Mouse (Mus musculus) intestine, embryonic 15.5 days (tissue): ENCODE measurements around the gene Hand1. TPM values are rescaled to one million over a fixed set of nuclear protein-coding genes. Genes with fewer than 3 reads are reported as not detected.

Experiments used
- ATAC-seq: fragments of 200-750 bp; cut with Nextera tagmentation; 2 replicates; pipeline ENCODE4 v1.8.0; 2017; ENCODE audit warnings: moderate TSS enrichment, moderate library complexity
- H3K27ac ChIP-seq: fragments of 300-500 bp; sonication (generic); 2 replicates; pipeline ENCODE4 v1.5.1; 2015; ENCODE audit warnings: mild to moderate bottlenecking, inconsistent platforms
- H3K27me3 ChIP-seq: fragments of 300-500 bp; sonication (generic); replicated peaks from 2 replicates; pipeline ENCODE4 v1.6.1; 2015; ENCODE audit warnings: inconsistent platforms
- H3K36me3 ChIP-seq: fragments of 300-500 bp; sonication (generic); 2 replicates; pipeline ENCODE4 v1.6.1; 2015; ENCODE audit warnings: inconsistent platforms
- H3K4me1 ChIP-seq: fragments of 300-500 bp; sonication (generic); replicated peaks from 2 replicates; pipeline ENCODE4 v1.6.1; 2015; ENCODE audit warnings: inconsistent platforms
- H3K4me2 ChIP-seq: fragments of 300-500 bp; sonication (generic); replicated peaks from 2 replicates; pipeline ENCODE4 v1.6.1; 2015; ENCODE audit warnings: mild to moderate bottlenecking, inconsistent platforms
- H3K4me3 ChIP-seq: fragments of 300-500 bp; sonication (generic); replicated peaks from 2 replicates; pipeline ENCODE4 v1.5.1; 2015; ENCODE audit warnings: inconsistent platforms
- H3K9ac ChIP-seq: fragments of 300-500 bp; sonication (generic); 2 replicates; pipeline ENCODE4 v1.6.1; 2015; ENCODE audit warnings: inconsistent platforms
- H3K9me3 ChIP-seq: fragments of 300-500 bp; sonication (generic); 2 replicates; pipeline ENCODE4 v1.6.1; 2016; ENCODE audit warnings: inconsistent platforms
- WGBS: fragments of 180-500 bp; shearing (Covaris S2); methylation state at CpG from one replicate; pipeline ENCODE4 v1.1.7; 2015; 5-methylcytosine and 5-hydroxymethylcytosine counted together
- polyA plus RNA-seq: library from polyadenylated mRNA; unstranded; fragments of >200 nt; fragmentation: Nextera tagmentation; extraction: Ambion mirVana; gene quantifications from 2 replicates; pipeline ENCODE4 v1.2.1, GENCODE M21; 2015

The Hand1 gene
- 25.9 and 27.5 TPM in 2 replicates for polyA plus RNA-seq

DNA sequence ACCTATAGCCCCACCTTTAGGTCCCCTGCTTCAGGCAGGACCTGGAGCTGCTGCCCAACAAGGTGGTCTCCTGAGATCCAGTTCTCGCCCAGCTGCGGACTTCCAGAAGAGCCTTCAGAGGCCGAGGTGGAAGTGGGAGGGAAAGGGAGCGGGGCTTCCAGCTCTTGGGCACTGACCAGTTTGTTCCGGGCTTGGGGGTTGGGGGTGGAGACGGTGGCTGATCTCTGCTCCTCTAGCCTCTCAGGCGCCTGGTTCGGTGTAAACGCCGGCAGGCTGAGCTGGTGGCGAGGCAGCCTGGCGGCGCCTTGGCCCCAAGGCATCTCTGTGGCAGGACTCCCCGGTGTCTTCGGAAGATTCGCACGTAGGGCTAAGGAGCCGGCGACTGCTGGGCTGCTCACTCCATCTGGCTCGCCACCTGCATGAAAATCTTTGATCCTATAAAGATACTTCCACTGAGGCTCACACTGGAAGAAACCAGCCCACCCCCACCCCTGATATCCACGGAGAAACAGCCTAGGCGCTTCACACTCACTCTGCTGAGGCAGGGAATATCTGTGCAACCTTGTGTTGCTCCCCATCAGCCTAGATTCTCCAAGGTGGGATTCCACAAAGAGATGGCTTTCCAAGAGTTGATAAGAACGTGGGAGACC lies at the start of gene Hand1:
TSS of gene Hand1 (minus strand) at position 267 of the 650 bp plus-strand sequence.
- Histone ChIP-seq H3K27ac (peak within 1 kb of the TSS; percentile 76), H3K9ac (peak within 1 kb of the TSS; percentile 50), H3K9me3 (no peaks in the 10 kb centered on the region), H3K36me3 (no peaks in the 10 kb centered on the region), H3K27me3 (peaks cover 73% of the 10 kb centered on the region), H3K4me3 (peak within 1 kb of the TSS; percentile 44), H3K4me2 (peak within 1 kb of the TSS; percentile 73), H3K4me1 (peaks cover 19% of the 10 kb centered on the region)
- ATAC-seq, result no peak
- 35% methylated on average over 23 of the region's 23 CpGs for WGBS

DNA sequence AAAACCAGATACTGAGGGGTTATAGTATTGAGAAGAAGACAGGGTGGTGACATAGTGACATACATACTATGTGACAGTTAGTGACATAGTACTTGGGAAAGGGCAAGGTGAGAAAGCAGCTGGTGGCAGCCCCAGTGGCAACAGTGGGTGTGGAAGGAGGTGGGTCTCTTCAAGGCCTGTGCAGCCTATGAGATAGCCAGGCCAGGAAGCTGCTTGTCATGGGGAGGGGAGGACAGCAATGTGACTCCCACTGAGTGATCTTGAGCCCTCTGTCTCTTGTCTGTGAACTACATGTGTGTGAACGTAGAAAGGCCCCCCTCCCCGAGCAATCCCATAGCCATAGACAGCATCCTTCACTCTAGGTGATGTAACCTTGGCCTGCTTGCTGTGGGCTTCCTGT lies 43.5 kb upstream of the Hand1 start:
- no peak overlapping the region for H3K4me2 ChIP-seq
- H3K4me1 ChIP-seq, result no peaks in the 10 kb centered on the region
- no peaks in the 10 kb centered on the region for H3K36me3 ChIP-seq
- no peak overlapping the region for H3K9ac ChIP-seq
- ATAC-seq, result no peak
- H3K9me3 ChIP-seq, result no peaks in the 10 kb centered on the region
- H3K4me3 ChIP-seq, result no peak overlapping the region
- H3K27me3 ChIP-seq, result no peaks in the 10 kb centered on the region
- H3K27ac ChIP-seq, result no peak overlapping the region
- WGBS, result 72% methylated on average over 2 of the region's 2 CpGs

DNA sequence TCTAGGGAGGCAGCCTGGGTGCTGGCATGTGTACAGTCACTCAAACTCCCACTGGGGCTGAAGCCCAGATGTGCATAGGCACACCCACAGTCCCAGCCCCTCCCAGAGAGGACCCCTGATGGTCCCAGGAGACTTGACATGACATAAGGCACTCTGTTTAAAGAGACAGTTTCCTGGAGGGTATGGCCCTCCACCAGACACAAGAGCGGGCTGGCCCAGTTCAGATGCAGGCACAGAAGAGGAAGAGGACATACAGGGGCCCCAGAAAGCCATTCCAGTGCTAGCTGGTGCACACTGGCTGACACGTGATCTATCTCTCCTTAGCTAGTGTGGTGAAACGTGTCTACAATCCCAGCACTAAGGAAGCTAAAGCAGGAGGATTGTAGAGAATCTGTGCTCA lies 40.4 kb upstream of the Hand1 start:
- H3K4me1 ChIP-seq, result 0 out of 2 replicates have a peak, but pooled peaks cover 3% of the 10 kb centered on the region
- WGBS, result 46% methylated on average over 3 of the region's 3 CpGs

DNA sequence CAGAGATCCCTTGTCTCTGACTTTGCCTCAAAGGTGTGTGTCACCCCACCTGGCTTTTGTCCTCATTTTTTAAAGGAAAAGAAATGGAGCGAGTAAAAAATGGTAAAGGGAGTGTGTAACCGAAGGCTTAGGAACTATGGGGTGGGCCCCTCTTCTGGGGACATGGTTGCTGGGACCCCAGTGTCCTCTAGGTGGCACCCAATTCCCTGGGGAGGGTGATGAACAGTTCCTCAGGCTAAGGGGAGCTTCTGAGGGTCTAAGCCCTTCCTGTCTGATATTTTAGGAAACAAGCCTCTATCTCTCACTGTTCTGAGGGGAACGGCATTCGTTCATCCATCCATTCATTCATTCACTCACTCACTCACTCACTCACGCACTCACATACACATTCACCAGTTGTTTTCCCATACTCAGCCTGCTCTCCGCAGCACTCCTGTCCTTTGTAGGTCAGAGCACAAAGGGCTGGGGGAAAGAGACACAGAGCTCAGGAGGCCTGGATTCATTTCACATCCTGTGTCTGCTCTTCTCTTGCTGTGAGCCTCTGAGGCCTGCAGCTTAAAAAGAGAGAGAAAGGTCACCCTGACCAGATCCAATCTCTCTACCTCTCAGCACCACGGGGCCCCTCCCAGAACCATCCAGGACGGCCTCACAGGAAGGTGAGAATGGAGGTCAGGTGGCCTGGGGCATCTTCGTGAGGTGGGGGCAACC lies 36.3 kb upstream of the Hand1 start:
- Histone ChIP-seq H3K36me3 (no peaks in the 10 kb centered on the region), H3K9ac (no peak overlapping the region), H3K9me3 (no peaks in the 10 kb centered on the region), H3K27ac (no peak overlapping the region), H3K4me3 (no peak overlapping the region), H3K4me2 (no peak overlapping the region), H3K4me1 (peaks cover 9% of the 10 kb centered on the region; the same call in 1 of the 2 replicates), H3K27me3 (no peaks in the 10 kb centered on the region)
- WGBS, result 44% methylated on average over 9 of the region's 9 CpGs
- no peak for ATAC-seq

More for the DNA sequence above, 40.4 kb upstream of the Hand1 start:
- Histone ChIP-seq H3K9ac (no peak overlapping the region), H3K27ac (no peak overlapping the region), H3K9me3 (no peaks in the 10 kb centered on the region), H3K4me2 (no peak overlapping the region), H3K27me3 (no peaks in the 10 kb centered on the region), H3K4me3 (no peak overlapping the region), H3K36me3 (no peaks in the 10 kb centered on the region)
- no peak for ATAC-seq

DNA sequence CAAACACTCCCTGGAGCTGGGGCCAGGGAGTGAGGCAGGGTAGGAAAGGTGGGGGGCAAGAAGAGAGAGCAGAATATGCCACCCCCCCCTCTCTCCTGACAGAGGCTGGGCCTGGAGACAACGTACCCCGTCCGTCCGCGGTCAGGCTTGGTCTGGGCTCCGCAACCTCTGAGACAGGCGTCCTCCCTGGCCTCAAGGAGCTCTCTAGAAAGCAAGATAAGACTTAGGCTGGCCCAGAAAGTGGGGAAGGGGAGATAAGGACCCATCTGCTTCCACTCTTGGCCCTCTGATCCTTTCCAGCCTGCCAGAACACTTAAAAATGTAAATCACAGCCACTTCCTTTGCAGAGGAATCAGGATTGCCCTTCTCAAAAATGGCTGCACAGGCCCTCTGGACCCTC lies 33.8 kb upstream of the Hand1 start:
- H3K27ac ChIP-seq, result peak overlapping the region; percentile 51; the same call in 1 of the 2 replicates
- H3K4me3 ChIP-seq, result no peak overlapping the region
- no peak overlapping the region for H3K9ac ChIP-seq
- H3K36me3 ChIP-seq, result no peaks in the 10 kb centered on the region
- H3K4me1 ChIP-seq, result peaks cover 13% of the 10 kb centered on the region; the same call in 1 of the 2 replicates
- no peak for ATAC-seq
- H3K4me2 ChIP-seq, result no peak overlapping the region
- WGBS, result 27% methylated on average over 7 of the region's 7 CpGs
- no peaks in the 10 kb centered on the region for H3K27me3 ChIP-seq
- H3K9me3 ChIP-seq, result no peaks in the 10 kb centered on the region

DNA sequence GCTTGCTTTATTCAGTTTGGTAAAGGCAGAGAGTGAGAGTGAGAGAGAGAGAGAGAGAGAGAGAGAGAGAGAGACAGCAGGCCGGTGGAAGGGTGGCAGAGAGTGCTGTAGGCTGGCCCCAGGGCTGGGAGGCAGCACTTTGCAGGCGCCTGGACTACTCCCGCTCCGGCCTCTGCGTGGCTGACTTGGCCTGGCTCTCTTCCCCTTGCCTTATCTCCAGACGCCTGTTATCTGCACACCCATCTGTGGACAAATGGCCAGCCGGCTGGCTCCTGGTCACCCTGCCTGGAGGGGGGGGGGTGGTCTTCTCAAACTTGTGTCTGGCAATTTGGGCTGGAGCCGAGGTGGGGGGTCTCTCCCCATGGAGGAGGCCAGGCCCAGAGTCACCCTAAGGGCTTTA lies 32.0 kb upstream of the Hand1 start:
- Histone ChIP-seq H3K27ac (no peak overlapping the region), H3K27me3 (no peaks in the 10 kb centered on the region), H3K36me3 (no peaks in the 10 kb centered on the region), H3K9ac (no peak overlapping the region), H3K4me2 (no peak overlapping the region), H3K4me1 (peaks cover 9% of the 10 kb centered on the region; the same call in 1 of the 2 replicates), H3K9me3 (no peaks in the 10 kb centered on the region), H3K4me3 (no peak overlapping the region)
- 37% methylated on average over 8 of the region's 8 CpGs for WGBS
- ATAC-seq, result no peak

DNA sequence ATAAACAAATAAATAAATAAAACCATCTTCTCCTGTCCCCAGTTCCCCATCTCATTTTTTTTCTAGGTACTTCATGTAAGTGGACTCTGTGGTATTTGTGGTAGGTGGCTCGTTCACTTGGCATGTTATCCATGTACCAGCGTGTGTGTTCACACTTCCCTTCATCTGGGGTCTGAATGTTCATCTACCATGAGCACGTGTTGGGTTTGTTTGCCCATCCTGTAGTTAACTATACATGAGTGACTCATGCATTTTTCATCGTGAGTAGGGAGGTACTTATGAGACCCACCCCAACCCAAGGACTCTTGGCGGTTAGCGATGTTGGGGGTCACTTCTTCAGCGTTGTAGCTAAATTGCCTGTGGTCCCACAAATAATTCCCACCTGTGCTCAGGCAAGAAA lies 29.5 kb upstream of the Hand1 start:
- H3K9me3 ChIP-seq, result no peaks in the 10 kb centered on the region
- ATAC-seq, result no peak
- no peaks in the 10 kb centered on the region for H3K27me3 ChIP-seq
- no peaks in the 10 kb centered on the region for H3K36me3 ChIP-seq
- peaks cover 9% of the 10 kb centered on the region; the same call in 1 of the 2 replicates for H3K4me1 ChIP-seq
- no peak overlapping the region for H3K4me2 ChIP-seq
- H3K27ac ChIP-seq, result no peak overlapping the region
- no peak overlapping the region for H3K4me3 ChIP-seq
- no peak overlapping the region for H3K9ac ChIP-seq
- WGBS, result 85% methylated on average over 7 of the region's 7 CpGs

DNA sequence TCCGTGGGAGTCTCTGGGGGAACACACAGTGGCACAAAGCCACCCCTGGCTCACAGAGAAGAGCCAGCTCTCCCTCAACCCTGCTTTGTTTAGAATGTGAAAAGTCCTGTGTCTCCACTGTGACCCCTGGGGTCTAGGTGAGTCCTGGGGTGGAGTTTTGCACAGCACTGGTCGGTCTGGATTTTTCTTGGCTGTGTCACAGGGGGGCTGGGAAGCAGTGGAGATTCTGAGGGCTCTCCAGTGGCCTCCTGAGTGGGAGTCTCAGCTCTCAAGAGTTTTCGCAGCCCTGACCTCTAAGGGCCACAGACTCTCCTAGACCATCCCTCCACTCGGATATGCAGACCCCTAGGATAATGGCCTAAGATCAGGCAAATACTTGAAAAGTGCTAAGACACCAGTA lies 25.1 kb upstream of the Hand1 start:
- Histone ChIP-seq H3K36me3 (no peaks in the 10 kb centered on the region), H3K4me2 (no peak overlapping the region), H3K27ac (no peak overlapping the region), H3K9ac (no peak overlapping the region), H3K4me3 (no peak overlapping the region), H3K27me3 (no peaks in the 10 kb centered on the region), H3K4me1 (no peaks in the 10 kb centered on the region), H3K9me3 (no peaks in the 10 kb centered on the region)
- WGBS, result 41% methylated on average over 4 of the region's 4 CpGs
- no peak for ATAC-seq

DNA sequence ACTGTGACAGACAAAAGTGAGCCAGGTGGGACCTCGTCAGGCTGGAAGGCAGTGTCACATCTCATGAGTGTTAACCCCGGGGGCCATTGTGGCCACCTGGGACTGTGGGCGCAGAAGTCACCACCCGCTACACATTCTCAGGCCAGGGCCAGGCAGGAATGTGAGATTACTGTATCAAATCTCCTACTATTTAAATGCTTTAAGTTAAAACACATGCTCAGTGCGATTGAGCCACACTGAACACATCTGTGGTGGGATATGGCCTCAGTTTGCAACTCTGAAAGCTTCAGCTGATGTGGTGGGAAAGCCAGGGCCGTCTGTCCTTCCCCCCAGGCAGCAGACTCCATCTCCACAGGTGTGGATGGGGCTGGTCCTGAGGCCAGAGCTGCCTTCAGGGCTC lies 21.0 kb upstream of the Hand1 start:
- no peak overlapping the region for H3K27ac ChIP-seq
- H3K9me3 ChIP-seq, result no peaks in the 10 kb centered on the region
- H3K36me3 ChIP-seq, result no peaks in the 10 kb centered on the region
- no peaks in the 10 kb centered on the region for H3K27me3 ChIP-seq
- 77% methylated on average over 6 of the region's 6 CpGs for WGBS
- no peak for ATAC-seq
- no peak overlapping the region for H3K9ac ChIP-seq
- no peak overlapping the region for H3K4me2 ChIP-seq
- H3K4me1 ChIP-seq, result peaks cover 2% of the 10 kb centered on the region
- no peak overlapping the region for H3K4me3 ChIP-seq

DNA sequence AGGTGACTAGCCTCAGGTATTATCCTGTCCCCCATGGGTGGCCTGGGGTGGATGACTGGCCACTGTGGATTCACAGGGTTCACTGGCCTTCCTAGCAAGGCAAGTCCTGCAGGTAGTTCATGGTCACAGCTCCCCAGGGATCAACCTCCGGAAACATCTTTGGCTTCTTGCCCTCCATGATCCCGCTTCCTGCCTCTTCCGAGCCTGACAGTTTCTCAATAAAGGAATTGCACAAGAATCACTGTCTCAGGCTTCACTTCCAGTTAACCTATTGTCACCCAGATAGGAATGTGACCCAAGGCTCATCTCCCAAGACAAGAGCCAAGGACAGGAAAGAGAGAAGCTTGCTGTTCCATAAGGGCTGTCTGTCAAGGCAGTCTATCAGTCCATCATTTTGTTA lies 18.3 kb upstream of the Hand1 start:
- Histone ChIP-seq H3K36me3 (no peaks in the 10 kb centered on the region), H3K9me3 (no peaks in the 10 kb centered on the region), H3K27me3 (no peaks in the 10 kb centered on the region), H3K4me2 (no peak overlapping the region), H3K4me1 (peaks cover 2% of the 10 kb centered on the region), H3K4me3 (no peak overlapping the region), H3K27ac (no peak overlapping the region), H3K9ac (no peak overlapping the region)
- 31% methylated on average over 3 of the region's 3 CpGs for WGBS
- no peak for ATAC-seq

DNA sequence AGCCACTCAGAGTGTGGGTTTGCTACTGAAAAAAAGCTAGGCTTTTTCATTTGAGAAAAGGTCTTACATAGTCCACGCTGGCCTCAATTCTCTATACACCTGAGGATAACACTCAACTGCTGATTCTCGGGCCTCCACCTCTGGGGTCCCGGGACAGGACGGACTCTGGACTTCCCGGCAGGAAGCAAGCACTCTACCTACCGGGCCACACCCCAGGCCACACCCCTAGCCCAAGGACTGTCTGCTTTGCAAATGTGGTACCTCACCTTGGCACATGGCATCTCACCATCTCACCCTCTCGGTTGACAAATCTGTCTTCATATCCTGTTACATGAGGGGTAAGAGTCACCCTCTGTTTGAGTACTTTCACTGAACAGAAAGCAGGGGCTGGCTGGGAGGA lies 17.7 kb upstream of the Hand1 start:
- Histone ChIP-seq H3K4me3 (no peak overlapping the region), H3K4me1 (peaks cover 2% of the 10 kb centered on the region), H3K36me3 (no peaks in the 10 kb centered on the region), H3K4me2 (no peak overlapping the region), H3K9ac (no peak overlapping the region), H3K9me3 (no peaks in the 10 kb centered on the region), H3K27ac (no peak overlapping the region), H3K27me3 (no peaks in the 10 kb centered on the region)
- peak; percentile 71 for ATAC-seq
- WGBS, result 63% methylated on average over 7 of the region's 7 CpGs

DNA sequence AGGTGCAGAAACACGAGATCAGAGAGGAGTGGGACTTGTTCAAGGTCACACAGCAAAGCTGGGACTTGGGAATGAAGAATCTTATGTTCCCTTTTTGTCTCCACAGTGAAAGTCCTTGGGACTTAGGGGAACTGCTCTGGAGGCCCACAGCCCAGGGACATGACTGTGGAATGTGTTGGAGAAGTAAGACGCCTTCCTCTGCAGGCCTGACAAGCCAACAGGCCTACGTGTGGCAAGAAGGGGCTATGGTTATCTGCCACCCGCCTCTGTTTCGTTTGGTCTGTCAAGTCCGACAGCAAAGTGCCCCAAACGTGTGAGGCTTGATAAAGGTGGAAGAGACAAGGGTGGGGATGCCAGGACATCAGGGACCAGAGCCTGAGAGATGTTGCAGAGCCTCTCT lies 14.8 kb upstream of the Hand1 start:
- no peaks in the 10 kb centered on the region for H3K36me3 ChIP-seq
- no peak overlapping the region for H3K4me2 ChIP-seq
- ATAC-seq, result no peak
- WGBS, result 66% methylated on average over 7 of the region's 7 CpGs
- no peak overlapping the region for H3K4me3 ChIP-seq
- H3K9ac ChIP-seq, result no peak overlapping the region
- H3K27me3 ChIP-seq, result peaks cover 3% of the 10 kb centered on the region; the same call in 1 of the 2 replicates
- H3K27ac ChIP-seq, result no peak overlapping the region
- no peaks in the 10 kb centered on the region for H3K9me3 ChIP-seq
- H3K4me1 ChIP-seq, result peaks cover 2% of the 10 kb centered on the region
